Mouse (Mus musculus) megakaryocyte, embryonic 14.5 days (primary cell): Measurements from ENCODE around the gene Gas2l3.

ENCODE experiments used
- FLI1 ChIP-seq: IDR thresholded peaks from 2 replicates; pipeline ENCODE4 v1.6.1; 2012; ENCODE audit warnings: low read length, inconsistent platforms, mixed read lengths
- GATA1 ChIP-seq: IDR thresholded peaks from 3 replicates; pipeline ENCODE4 v1.6.1; 2012; ENCODE audit warnings: mixed read lengths, low read length, inconsistent platforms, borderline replicate concordance

GRCm38 (mm10) chr10:89417966-89418365 lies 25.8 kb downstream of the Gas2l3 start:
- TF ChIP-seq GATA1 (no peak), FLI1 (no peak)
